Mouse (Mus musculus) myocyte (in vitro differentiated cells): ENCODE measurements around the gene Sez6l.

ENCODE experiments used
- CEBPB ChIP-seq: IDR thresholded peaks from 2 replicates; pipeline ENCODE4 v1.6.1; 2011; ENCODE audit warnings: mild to moderate bottlenecking, moderate library complexity; ENCODE audit not compliant: poor library complexity, insufficient read depth, severe bottlenecking
- E2F4 ChIP-seq: IDR thresholded peaks from one replicate; pipeline ENCODE4 v1.6.1; 2011; ENCODE audit warnings: mild to moderate bottlenecking, control low read depth, moderate library complexity; ENCODE audit not compliant: insufficient read depth
- MAX ChIP-seq: IDR thresholded peaks from one replicate; pipeline ENCODE4 v1.6.1; 2011; ENCODE audit warnings: low read depth, mild to moderate bottlenecking, control low read depth
- POLR2A ChIP-seq: IDR thresholded peaks from one replicate; pipeline ENCODE4 v1.6.1; 2011; ENCODE audit warnings: low read depth, mild to moderate bottlenecking, control low read depth, moderate library complexity; ENCODE audit not compliant: insufficient read length

DNA sequence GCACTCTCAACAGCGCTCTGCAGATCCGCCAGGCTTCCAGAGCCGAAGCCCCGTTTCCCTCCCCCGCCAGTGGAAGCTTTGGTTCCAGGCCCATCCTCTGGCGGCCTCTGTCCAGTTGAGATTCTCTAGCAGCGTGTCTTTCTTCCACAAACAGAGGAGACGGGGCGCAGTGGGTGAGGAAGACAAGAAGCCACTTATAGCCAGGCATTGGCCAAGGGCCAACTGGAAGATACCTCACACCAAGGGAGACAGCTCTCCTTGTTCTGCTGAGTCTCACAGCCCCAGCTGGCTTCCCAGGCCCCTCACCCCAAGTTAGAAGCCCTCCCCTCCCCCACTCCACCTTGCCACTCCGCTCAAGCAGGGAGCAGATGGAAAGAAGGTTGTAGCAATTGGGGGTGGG is 765 bp upstream of the Sez6l start:
- TF ChIP-seq MAX (no peak), CEBPB (no peak), POLR2A (no peak), E2F4 (no peak)
